Mouse (Mus musculus) bone marrow macrophage, adult 2 months (primary cell): Measurements from ENCODE around the gene Ptp4a2.

Experiments
- CTCF ChIP-seq: IDR thresholded peaks from 2 replicates; pipeline ENCODE4 v1.5.1; 2012; ENCODE audit warnings: low read depth, mild to moderate bottlenecking, low read length, moderate library complexity
- POLR2A ChIP-seq: IDR thresholded peaks from 2 replicates; pipeline ENCODE4 v1.6.1; 2012; ENCODE audit warnings: mild to moderate bottlenecking, low read depth, low read length, borderline replicate concordance

DNA sequence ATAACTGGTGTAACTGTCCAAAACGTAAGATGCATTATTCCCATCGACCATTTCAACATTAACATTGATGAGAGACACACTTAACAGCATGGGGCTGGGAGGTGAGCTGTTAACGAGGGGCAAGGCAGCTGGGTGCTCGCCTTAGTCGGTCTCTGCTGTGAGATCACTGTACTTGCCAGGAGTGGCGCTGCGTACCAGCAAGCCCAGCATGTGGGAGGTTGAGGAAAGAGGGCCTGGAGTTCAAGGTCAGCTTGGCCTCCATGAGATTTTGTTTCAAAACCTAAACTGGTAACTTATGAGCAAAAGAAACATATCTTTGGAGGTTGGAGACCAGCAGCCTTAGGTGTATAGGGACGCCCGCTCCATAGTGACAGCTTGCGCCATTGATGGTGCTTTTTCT is 78.6 kb downstream of the Ptp4a2 start:
- TF ChIP-seq CTCF (no peak), POLR2A (no peak)
